ENCODE assay signal across 8 mouse cellular contexts in the genomic region with DNA sequence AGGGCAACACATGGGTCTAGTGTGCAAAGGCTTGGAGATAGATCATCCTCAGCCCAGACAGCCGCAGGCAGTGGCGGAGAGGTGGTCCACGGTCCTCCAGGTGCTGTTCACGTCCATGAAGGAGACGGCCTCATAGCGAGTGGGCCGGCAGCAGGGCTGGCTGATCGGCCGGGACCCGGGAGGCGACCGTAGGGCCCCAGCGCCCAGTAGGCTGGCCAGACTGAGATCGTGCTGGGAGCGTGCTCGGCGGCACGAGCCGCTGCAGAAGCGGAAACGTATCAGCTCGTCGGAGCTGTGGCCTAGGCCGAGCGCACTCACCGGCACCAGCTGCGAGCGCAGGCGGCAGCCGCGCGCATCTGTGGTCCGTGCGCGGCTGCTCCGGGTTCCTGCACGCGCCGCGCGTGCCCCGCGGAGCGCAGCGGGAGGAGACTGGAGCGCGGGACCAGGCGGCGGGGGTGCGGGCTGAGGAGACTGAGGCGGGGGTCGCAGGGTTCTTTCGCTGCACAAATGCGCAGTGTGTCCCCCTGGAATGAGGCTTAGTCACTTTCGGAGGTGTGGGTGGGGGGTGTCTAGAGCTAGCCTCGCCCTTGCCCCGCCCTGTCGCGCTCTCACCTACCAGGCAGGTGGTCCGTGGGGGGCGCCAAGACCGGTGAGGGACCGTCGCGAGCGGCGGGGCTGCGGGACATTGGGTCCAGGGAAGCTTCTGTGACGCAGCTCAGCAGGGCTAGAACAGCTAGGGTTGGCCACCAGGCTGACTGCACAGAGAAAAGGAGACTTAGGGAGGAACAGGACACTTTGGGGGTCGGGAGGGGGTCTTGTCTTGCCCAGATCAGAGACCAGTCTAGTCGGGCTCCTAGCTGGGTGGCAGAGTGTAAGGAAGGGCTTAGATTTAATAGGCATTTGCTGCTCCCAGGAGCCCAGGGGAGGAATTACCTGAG. TPM values are rescaled to one million over a fixed set of nuclear protein-coding genes. Genes with fewer than 3 reads are reported as not detected.
A peak's percentile ranks its signal among the peaks of the same experiment; 100 is the strongest.
DNase-seq lines count a peak whose midpoint lies in the region; ATAC-seq and TF ChIP-seq lines count a peak whose summit lies in the region.

No protein-coding gene starts in this region.

- no peaks in the 10 kb centered on the region for H3K9me3 ChIP-seq in limb, embryonic 12.5 days
- H3K9me3 ChIP-seq in midbrain, embryonic 15.5 days: no peaks in the 10 kb centered on the region

- peaks cover 3% of the 10 kb centered on the region; the same call in 1 of the 2 replicates for H3K4me1 ChIP-seq in thymus, adult 2 months (replicated peaks; ENCODE audit: control insufficient read depth, insufficient read depth, low read length)
- peaks cover 40% of the 10 kb centered on the region for H3K4me1 ChIP-seq in limb, embryonic 12.5 days (replicated peaks)
- peaks cover 32% of the 10 kb centered on the region for H3K4me1 ChIP-seq in midbrain, embryonic 15.5 days

- peak; percentile 48 to 69 for DNase-seq in adrenal gland, adult (ENCODE audit: inconsistent age in 2 of 2, low spot score in 1 of 2)
- no peak for DNase-seq in adrenal gland, adult 8-10 months
- DNase-seq in thymus, adult 2 months: no peak
- no peak for DNase-seq in thymus, adult 18-20 months
- DNase-seq in heart, postnatal 4 days: peak; percentile 55
- DNase-seq in testis, postnatal 14 days (ENCODE audit: low spot score): peak; percentile 64

- no peak for TF ChIP-seq CTCF in thymus, adult 2 months (IDR thresholded peaks at IDR 0.05; ENCODE audit: borderline replicate concordance, control insufficient read depth, extremely low read depth, insufficient read depth, low read length, poor library complexity)

- H3K27ac ChIP-seq in thymus, adult 2 months (ENCODE audit: control insufficient read depth, insufficient read depth, low read length): no peak overlapping the region
- H3K27ac ChIP-seq in limb, embryonic 12.5 days: no peak overlapping the region
- no peak overlapping the region; the same call in 1 of the 2 replicates for H3K27ac ChIP-seq in midbrain, embryonic 15.5 days

- TF ChIP-seq POLR2A in thymus, adult 2 months (IDR thresholded peaks at IDR 0.05; ENCODE audit: control insufficient read depth, extremely low read depth, insufficient read depth, low read length, poor library complexity): no peak

- no peaks in the 10 kb centered on the region for H3K36me3 ChIP-seq in thymus, adult 2 months (ENCODE audit: control insufficient read depth, insufficient read depth, low read length)
- peaks cover 12% of the 10 kb centered on the region; the same call in 1 of the 2 replicates for H3K36me3 ChIP-seq in limb, embryonic 12.5 days
- no peaks in the 10 kb centered on the region for H3K36me3 ChIP-seq in midbrain, embryonic 15.5 days (replicated peaks)

- WGBS in thymus, adult 2 months: 5% methylated on average over 71 of the region's 71 CpGs
- WGBS in limb, embryonic 12.5 days: 1% methylated on average over 71 of the region's 71 CpGs
- WGBS in midbrain, embryonic 15.5 days: 1% methylated on average over 71 of the region's 71 CpGs

- H3K9ac ChIP-seq in limb, embryonic 12.5 days (replicated peaks): peak overlapping the region; percentile 63
- peak overlapping the region; percentile 54 for H3K9ac ChIP-seq in midbrain, embryonic 15.5 days

- no peak for ATAC-seq in limb, embryonic 12.5 days (ENCODE audit: insufficient number of reproducible peaks, insufficient read depth, low FRiP score, low TSS enrichment, low read depth)
- peak; percentile 80 for ATAC-seq in midbrain, embryonic 15.5 days (replicated peaks)

- peak overlapping the region; percentile 97 for H3K4me2 ChIP-seq in limb, embryonic 12.5 days
- peak overlapping the region; percentile 91 for H3K4me2 ChIP-seq in midbrain, embryonic 15.5 days

- H3K27me3 ChIP-seq in thymus, adult 2 months (ENCODE audit: control insufficient read depth, insufficient read depth, low read length): peaks cover 12% of the 10 kb centered on the region; the same call in 1 of the 2 replicates
- peaks cover 49% of the 10 kb centered on the region for H3K27me3 ChIP-seq in limb, embryonic 12.5 days
- peaks cover 49% of the 10 kb centered on the region for H3K27me3 ChIP-seq in midbrain, embryonic 15.5 days (replicated peaks)

- 0 out of 2 replicates have a peak overlapping the region, but pooled peaks have one; percentile 6 for H3K4me3 ChIP-seq in thymus, adult 2 months (ENCODE audit: control insufficient read depth, insufficient read depth, low read length)
- H3K4me3 ChIP-seq in limb, embryonic 12.5 days (replicated peaks): peak overlapping the region; percentile 49
- peak overlapping the region; percentile 41 for H3K4me3 ChIP-seq in midbrain, embryonic 15.5 days

RNA-seq across cellular contexts. Expression of gene Artn, which starts 2.7 kb away (rescaled TPM):
- total RNA-seq in adrenal gland, adult 8-10 months (2022): under 1 TPM; 0.24 to 0.54 (median 0.38) TPM
- 0.26 and 0.27 TPM in 2 replicates for polyA plus RNA-seq in thymus, adult 2 months (2012; rRNA removed)
- total RNA-seq in heart, postnatal 4 days (2021): under 1 TPM; 0.67 to 0.72 TPM
- 16.4 and 16.8 TPM in 2 replicates for polyA plus RNA-seq in limb, embryonic 12.5 days (2016; fragmentation: Nextera tagmentation; extraction: Ambion mirVana)
- polyA plus RNA-seq in midbrain, embryonic 15.5 days (2015; fragmentation: Nextera tagmentation; extraction: Ambion mirVana): 0.45 and 0.96 TPM in 2 replicates

RNA-seq across cellular contexts. Expression of gene Ipo13, which starts 12.0 kb away (rescaled TPM):
- total RNA-seq in adrenal gland, adult 8-10 months (2022): 10 to 100 TPM; 41.5 to 67.2 (median 54.8) TPM
- 87.7 and 96.0 TPM in 2 replicates for polyA plus RNA-seq in thymus, adult 2 months (2012; rRNA removed)
- 10 to 100 TPM; 49.6 TPM for total RNA-seq in heart, postnatal 4 days (2021)
- 40.3 and 48.1 TPM in 2 replicates for polyA plus RNA-seq in limb, embryonic 12.5 days (2016; fragmentation: Nextera tagmentation; extraction: Ambion mirVana)
- polyA plus RNA-seq in midbrain, embryonic 15.5 days (2015; fragmentation: Nextera tagmentation; extraction: Ambion mirVana): 76.5 and 77.1 TPM in 2 replicates

RNA-seq across cellular contexts. Expression of gene Dph2, which starts 35.0 kb away (rescaled TPM):
- total RNA-seq in adrenal gland, adult 8-10 months (2022): 10 to 100 TPM in 3 of 4 experiments, 1 to 10 TPM in 1; 8.7 to 13.8 (median 11.2) TPM
- polyA plus RNA-seq in thymus, adult 2 months (2012; rRNA removed): 38.8 and 45.8 TPM in 2 replicates
- 1 to 10 TPM; 4.1 to 5.1 TPM for total RNA-seq in heart, postnatal 4 days (2021)
- polyA plus RNA-seq in limb, embryonic 12.5 days (2016; fragmentation: Nextera tagmentation; extraction: Ambion mirVana): 18.3 and 18.8 TPM in 2 replicates
- 24.0 and 25.5 TPM in 2 replicates for polyA plus RNA-seq in midbrain, embryonic 15.5 days (2015; fragmentation: Nextera tagmentation; extraction: Ambion mirVana)

RNA-seq across cellular contexts. Expression of gene Atp6v0b, which starts 39.7 kb away (rescaled TPM):
- 100 to 1,000 TPM; 234 to 264 (median 239) TPM for total RNA-seq in adrenal gland, adult 8-10 months (2022)
- 372 and 526 TPM in 2 replicates for polyA plus RNA-seq in thymus, adult 2 months (2012; rRNA removed)
- 100 to 1,000 TPM; 115 to 126 TPM for total RNA-seq in heart, postnatal 4 days (2021)
- polyA plus RNA-seq in limb, embryonic 12.5 days (2016; fragmentation: Nextera tagmentation; extraction: Ambion mirVana): 160 and 175 TPM in 2 replicates
- polyA plus RNA-seq in midbrain, embryonic 15.5 days (2015; fragmentation: Nextera tagmentation; extraction: Ambion mirVana): 617 and 618 TPM in 2 replicates

RNA-seq across cellular contexts. Expression of gene B4galt2, which starts 43.5 kb away (rescaled TPM):
- 10 to 100 TPM; 13.8 to 23.0 (median 19.7) TPM for total RNA-seq in adrenal gland, adult 8-10 months (2022)
- 3.7 and 4.4 TPM in 2 replicates for polyA plus RNA-seq in thymus, adult 2 months (2012; rRNA removed)
- 10 to 100 TPM; 19.5 to 21.9 TPM for total RNA-seq in heart, postnatal 4 days (2021)
- polyA plus RNA-seq in limb, embryonic 12.5 days (2016; fragmentation: Nextera tagmentation; extraction: Ambion mirVana): 36.4 and 39.8 TPM in 2 replicates
- polyA plus RNA-seq in midbrain, embryonic 15.5 days (2015; fragmentation: Nextera tagmentation; extraction: Ambion mirVana): 65.4 and 67.7 TPM in 2 replicates

Comparison
In these comparisons a context has a peak if more than half of its experiments do, and no peak if none do; other contexts are left out.
1. DNase-seq: peak in adrenal gland, adult (2 of 2), heart, postnatal 4 days (single experiment) and testis, postnatal 14 days (single experiment); none in adrenal gland, adult 8-10 months (single experiment), thymus, adult 2 months (single experiment) and thymus, adult 18-20 months (0 of 2).
2. Peak in every context shown above with its lines, with median percentiles within 50 percentile points of each other: H3K4me3 ChIP-seq.